8 mouse cellular contexts compared by ENCODE assay signal in genomic region chr2:75669491-75670445, GRCm38 (mm10). TPM values are rescaled to one million over a fixed set of nuclear protein-coding genes. Genes with fewer than 3 reads are reported as not detected.
DNase-seq lines count a peak whose midpoint lies in the region; ATAC-seq and TF ChIP-seq lines count a peak whose summit lies in the region.

No protein-coding gene starts in this region.

- no peak overlapping the region for H3K4me3 ChIP-seq in cerebellum, adult 2 months (replicated peaks; ENCODE audit: insufficient read depth, low read depth, low read length)
- H3K4me3 ChIP-seq in intestine, embryonic 14.5 days (ENCODE audit: low read depth, low read length): no peak overlapping the region
- no peak overlapping the region for H3K4me3 ChIP-seq in stomach, postnatal 0 days (ENCODE audit: low read depth, low read length)

- no peaks in the 10 kb centered on the region for H3K27me3 ChIP-seq in cerebellum, adult 2 months (ENCODE audit: control insufficient read depth, insufficient read depth, low read length)
- no peaks in the 10 kb centered on the region for H3K27me3 ChIP-seq in intestine, embryonic 14.5 days (replicated peaks; ENCODE audit: control insufficient read depth, insufficient read depth, low read length)
- H3K27me3 ChIP-seq in stomach, postnatal 0 days (ENCODE audit: control insufficient read depth, insufficient read depth, low read length): no peaks in the 10 kb centered on the region

- H3K9ac ChIP-seq in intestine, embryonic 14.5 days (ENCODE audit: low read length): no peak overlapping the region
- no peak overlapping the region for H3K9ac ChIP-seq in stomach, postnatal 0 days (ENCODE audit: low read length)

- no peaks in the 10 kb centered on the region for H3K9me3 ChIP-seq in intestine, embryonic 14.5 days (ENCODE audit: control insufficient read depth, low read length)
- H3K9me3 ChIP-seq in stomach, postnatal 0 days (ENCODE audit: control insufficient read depth, low read length): no peaks in the 10 kb centered on the region

- H3K4me2 ChIP-seq in intestine, embryonic 14.5 days (ENCODE audit: low read length): no peak overlapping the region
- no peak overlapping the region for H3K4me2 ChIP-seq in stomach, postnatal 0 days (replicated peaks; ENCODE audit: low read depth)

- WGBS in cerebellum, adult 2 months: 49% methylated on average over 14 of the region's 14 CpGs
- WGBS in intestine, embryonic 14.5 days: 44% methylated on average over 14 of the region's 14 CpGs
- 43% methylated on average over 14 of the region's 14 CpGs for WGBS in stomach, postnatal 0 days

- H3K27ac ChIP-seq in cerebellum, adult 2 months (ENCODE audit: insufficient read depth, low read length): no peak overlapping the region
- H3K27ac ChIP-seq in intestine, embryonic 14.5 days (ENCODE audit: low read depth): no peak overlapping the region
- H3K27ac ChIP-seq in stomach, postnatal 0 days (replicated peaks): no peak overlapping the region

- H3K36me3 ChIP-seq in intestine, embryonic 14.5 days (ENCODE audit: control insufficient read depth, insufficient read depth, low read length): peaks cover 13% of the 10 kb centered on the region
- H3K36me3 ChIP-seq in stomach, postnatal 0 days (ENCODE audit: control insufficient read depth, insufficient read depth, low read length): peaks cover 3% of the 10 kb centered on the region

- TF ChIP-seq POLR2A in cerebellum, adult 2 months (IDR thresholded peaks at IDR 0.05; ENCODE audit: borderline replicate concordance, insufficient read depth, low read length): no peak

- ATAC-seq in intestine, embryonic 14.5 days (replicated peaks; ENCODE audit: low FRiP score, low TSS enrichment, low read depth): peak; percentile 21
- peak; percentile 40; the same call in 1 of the 2 replicates for ATAC-seq in stomach, postnatal 0 days (ENCODE audit: low FRiP score, low TSS enrichment)

- DNase-seq in cerebellum, postnatal 10 days: peak; percentile 25 to 38
- no peak for DNase-seq in cerebellum, adult 2 months
- peak; percentile 33 for DNase-seq in retina, embryonic 14.5 days (ENCODE audit: low spot score)
- no peak for DNase-seq in retina, postnatal 1 day
- no peak for DNase-seq in intestine, embryonic 14.5 days (ENCODE audit: low spot score)
- no peak for DNase-seq in stomach, postnatal 0 days (ENCODE audit: low spot score)
- no peak for DNase-seq in heart, postnatal 36 days
- DNase-seq in heart, postnatal 10 days: no peak

- intact Hi-C loops in heart, postnatal 36 days (cut with DNase I): no loop called here
- intact Hi-C loops in heart, postnatal 10 days (cut with DNase I): loop anchor here (1.0 kb wide), 1 partner anchor 8 kb away; no protein-coding TSS in a partner anchor

- no peaks in the 10 kb centered on the region for H3K4me1 ChIP-seq in cerebellum, adult 2 months (ENCODE audit: control insufficient read depth, insufficient read depth, low read length)
- H3K4me1 ChIP-seq in intestine, embryonic 14.5 days (replicated peaks; ENCODE audit: control insufficient read depth, insufficient read depth, low read length): no peaks in the 10 kb centered on the region
- H3K4me1 ChIP-seq in stomach, postnatal 0 days (replicated peaks; ENCODE audit: control insufficient read depth, insufficient read depth): no peaks in the 10 kb centered on the region

- no peak for TF ChIP-seq EP300 in stomach, postnatal 0 days (optimal IDR thresholded peaks at IDR 0.05)

- TF ChIP-seq CTCF in cerebellum, adult 2 months (IDR thresholded peaks at IDR 0.05; ENCODE audit: borderline replicate concordance, insufficient read depth, low read depth, low read length): no peak
- TF ChIP-seq CTCF in stomach, postnatal 0 days (IDR thresholded peaks at IDR 0.05; ENCODE audit: low read depth): 0 out of 2 replicates have a peak, but pooled peaks have one; percentile 8

RNA-seq across cellular contexts. Expression of gene Hnrnpa3, which starts 10.7 kb away (rescaled TPM):
- 252 and 264 TPM in 2 replicates for polyA plus RNA-seq in cerebellum, adult 2 months (2012; rRNA removed)
- 230 TPM in 2 replicates for polyA plus RNA-seq in intestine, embryonic 14.5 days (2014; fragmentation: Nextera tagmentation; extraction: Ambion mirVana)
- polyA plus RNA-seq in stomach, postnatal 0 days (2015; fragmentation: Nextera tagmentation; extraction: Ambion mirVana): 116 and 127 TPM in 2 replicates
- total RNA-seq in heart, postnatal 36 days (2021): 100 to 1,000 TPM; 137 to 165 TPM
- total RNA-seq in heart, postnatal 10 days (2021): 100 to 1,000 TPM; 336 to 360 TPM

RNA-seq across cellular contexts. Expression of gene Nfe2l2, which starts 34.7 kb away (rescaled TPM):
- 18.6 and 19.6 TPM in 2 replicates for polyA plus RNA-seq in cerebellum, adult 2 months (2012; rRNA removed)
- 69.4 and 71.7 TPM in 2 replicates for polyA plus RNA-seq in intestine, embryonic 14.5 days (2014; fragmentation: Nextera tagmentation; extraction: Ambion mirVana)
- polyA plus RNA-seq in stomach, postnatal 0 days (2015; fragmentation: Nextera tagmentation; extraction: Ambion mirVana): 125 and 144 TPM in 2 replicates
- total RNA-seq in heart, postnatal 36 days (2021): 10 to 100 TPM; 66.7 to 70.2 TPM
- total RNA-seq in heart, postnatal 10 days (2021): 10 to 100 TPM; 63.5 to 64.6 TPM

Comparison
In these comparisons a context has a peak if more than half of its experiments do, and no peak if none do; other contexts are left out.
1. DNase-seq: peak in cerebellum, postnatal 10 days (2 of 2) and retina, embryonic 14.5 days (single experiment); none in cerebellum, adult 2 months (0 of 2), retina, postnatal 1 day (single experiment), intestine, embryonic 14.5 days (single experiment), stomach, postnatal 0 days (single experiment), heart, postnatal 36 days (0 of 2) and heart, postnatal 10 days (0 of 2).